Mouse (Mus musculus): ENCODE measurements around the gene Phldb1. TPM values are rescaled to one million over a fixed set of nuclear protein-coding genes. Genes with fewer than 3 reads are reported as not detected.

The Phldb1 gene
- total and polyA plus RNA-seq, 3 experiments: 13.8 to 23.0 TPM; not detected in 1

DNA sequence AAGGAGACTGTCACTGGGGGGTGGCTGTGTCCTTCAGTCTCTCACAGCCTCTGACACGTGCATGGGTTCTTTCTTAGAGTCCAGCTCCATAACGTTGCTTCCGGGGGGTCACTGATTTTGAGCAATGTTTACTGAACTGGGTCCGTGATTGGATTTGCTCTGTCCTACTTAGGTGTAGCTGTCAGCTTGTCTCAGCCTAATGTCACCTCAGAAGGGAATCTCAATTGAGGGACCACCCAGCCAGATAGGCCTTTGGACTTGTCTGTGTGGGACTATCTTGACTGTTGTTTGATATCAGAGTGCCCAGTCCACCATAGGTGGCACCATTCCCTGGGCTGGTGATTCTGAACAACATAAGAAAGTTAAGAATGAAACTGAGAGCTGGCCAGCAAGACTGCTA lies 81.1 kb downstream of the Phldb1 start (continued):
- TF ChIP-seq MAX (IDR thresholded peaks at IDR 0.05; ENCODE audit: low read length) (no peak), GABPA (IDR thresholded peaks at IDR 0.05; ENCODE audit: low read depth, low read length) (no peak), SMC3 (IDR thresholded peaks at IDR 0.05; ENCODE audit: low read depth, low read length) (no peak)

DNA sequence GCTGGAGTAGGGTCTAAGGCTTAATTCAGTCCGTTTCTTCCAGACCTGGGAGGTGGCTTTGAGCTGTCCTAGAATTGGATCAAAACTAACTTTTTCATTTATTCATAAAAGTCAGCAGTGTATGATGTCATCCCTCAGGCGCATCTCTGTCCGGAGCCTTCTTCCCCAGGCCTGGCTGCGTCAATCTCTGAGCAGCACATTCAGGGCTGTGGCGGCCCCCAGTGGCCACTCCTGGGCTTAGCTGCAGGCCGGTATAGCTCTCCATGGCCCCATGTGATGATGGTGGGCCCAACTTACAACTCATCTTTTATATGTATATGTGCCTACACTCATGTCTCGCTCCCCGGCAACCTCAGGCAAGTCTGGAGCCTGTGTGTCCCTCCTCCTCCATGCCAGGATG lies 83.0 kb downstream of the Phldb1 start:
- peak; percentile 35; the same call in 1 of the 2 replicates for TF ChIP-seq SIN3A (IDR thresholded peaks at IDR 0.05; ENCODE audit: low read length)
- peak; percentile 55 to 98 (median 98) for TF ChIP-seq CTCF (IDR thresholded peaks at IDR 0.05 in 2 of 3, conservative IDR thresholded peaks at IDR 0.05 in 1 of 3; ENCODE audit: control insufficient read depth in 1 of 3, insufficient read depth in 1 of 3, low read depth in 2 of 3, low read length in 3 of 3, poor library complexity in 1 of 3, severe bottlenecking in 1 of 3)
- TF ChIP-seq USF2 (IDR thresholded peaks at IDR 0.05; ENCODE audit: borderline replicate concordance in 1 of 2, insufficient read depth in 1 of 2, low read depth in 1 of 2, low read length in 2 of 2): no peak
- 0 out of 2 replicates have a peak, but pooled peaks have one; percentile 22 for TF ChIP-seq RCOR1 (IDR thresholded peaks at IDR 0.05; ENCODE audit: low read depth, low read length)
- peak; percentile 97 for TF ChIP-seq RAD21 (IDR thresholded peaks at IDR 0.05; ENCODE audit: low read depth, low read length)
- TF ChIP-seq MEF2A (IDR thresholded peaks at IDR 0.05; ENCODE audit: extremely low read depth, insufficient replicate concordance, low read depth, low read length, poor library complexity, severe bottlenecking): no peak
- peak; percentile 93 for TF ChIP-seq SMC3 (IDR thresholded peaks at IDR 0.05; ENCODE audit: low read depth, low read length)
- peak; percentile 95 for TF ChIP-seq ZC3H11A (IDR thresholded peaks at IDR 0.05; ENCODE audit: low read depth, low read length)
- TF ChIP-seq MAZ (IDR thresholded peaks at IDR 0.05; ENCODE audit: low read depth, low read length): peak; percentile 47; the same call in 1 of the 2 replicates
- Histone ChIP-seq H3K4me3 (ENCODE audit: control insufficient read depth in 1 of 2, insufficient read depth in 1 of 2, low read depth in 2 of 2, low read length in 2 of 2) (no peak overlapping the region), H3K4me1 (ENCODE audit: control insufficient read depth in 1 of 2, insufficient read depth in 2 of 2, low read length in 2 of 2) (no peaks in the 10 kb centered on the region), H3K27me3 (ENCODE audit: control insufficient read depth in 1 of 2, insufficient read depth in 2 of 2, low read length in 2 of 2) (no peaks in the 10 kb centered on the region), H3K79me2 (ENCODE audit: control insufficient read depth, insufficient read depth, low read length, poor library complexity) (no peaks in the 10 kb centered on the region; the same call in 1 of the 2 replicates), H3K27ac (ENCODE audit: control insufficient read depth, low read depth, low read length) (no peak overlapping the region), H3K9me3 (replicated peaks; ENCODE audit: insufficient read depth, low read length) (no peaks in the 10 kb centered on the region), H3K9ac (ENCODE audit: control insufficient read depth, low read depth, low read length, poor library complexity, severe bottlenecking) (no peak overlapping the region), H3K36me3 (ENCODE audit: control insufficient read depth in 1 of 2, insufficient read depth in 2 of 2, low read length in 2 of 2) (no peaks in the 10 kb centered on the region)
- peak; percentile 74 for DNase-seq (ENCODE audit: low read depth, low spot score)

DNA sequence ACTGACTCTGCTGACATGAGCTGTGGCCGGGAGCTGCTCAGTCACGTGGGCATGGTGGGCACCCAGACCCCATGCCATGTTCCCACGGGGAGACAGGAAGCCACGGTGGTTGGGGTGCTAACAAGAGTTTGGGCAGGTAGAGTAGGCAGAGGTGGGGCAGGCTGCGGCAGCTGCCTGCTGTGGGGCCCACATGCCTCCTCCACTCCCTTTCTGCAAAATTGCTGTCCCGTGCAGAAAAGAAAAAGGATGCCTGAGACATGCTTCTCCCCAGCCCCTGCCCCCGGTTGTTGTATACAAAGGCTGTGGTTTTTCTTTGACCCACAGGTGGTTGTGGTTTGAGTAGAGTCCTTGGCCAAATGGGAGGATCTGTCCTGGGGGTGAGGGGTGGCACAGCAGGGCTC lies 86.1 kb downstream of the Phldb1 start:
- H3K36me3 ChIP-seq (ENCODE audit: control insufficient read depth in 1 of 2, insufficient read depth in 2 of 2, low read length in 2 of 2): no peaks in the 10 kb centered on the region
- H3K27me3 ChIP-seq (ENCODE audit: control insufficient read depth in 1 of 2, insufficient read depth in 2 of 2, low read length in 2 of 2): no peaks in the 10 kb centered on the region
- no peak overlapping the region for H3K9ac ChIP-seq (ENCODE audit: control insufficient read depth, low read depth, low read length, poor library complexity, severe bottlenecking)
- no peak for TF ChIP-seq TCF12 (IDR thresholded peaks at IDR 0.05; ENCODE audit: low read depth, low read length)
- no peak for TF ChIP-seq NRF1 (IDR thresholded peaks at IDR 0.05; ENCODE audit: insufficient read depth, low read depth, low read length, poor library complexity, severe bottlenecking)
- TF ChIP-seq MYC (IDR thresholded peaks at IDR 0.05; ENCODE audit: low read depth, low read length): no peak
- TF ChIP-seq ZC3H11A (IDR thresholded peaks at IDR 0.05; ENCODE audit: low read depth, low read length): no peak
- TF ChIP-seq USF2 (IDR thresholded peaks at IDR 0.05; ENCODE audit: borderline replicate concordance in 1 of 2, insufficient read depth in 1 of 2, low read depth in 1 of 2, low read length in 2 of 2): no peak
- TF ChIP-seq USF1 (IDR thresholded peaks at IDR 0.05; ENCODE audit: low read depth, low read length): no peak
- no peak for TF ChIP-seq ZMIZ1 (IDR thresholded peaks at IDR 0.05; ENCODE audit: low read depth, low read length)
- no peak for TF ChIP-seq E2F4 (IDR thresholded peaks at IDR 0.05; ENCODE audit: borderline replicate concordance, low read depth, low read length)
- TF ChIP-seq KAT2A (conservative IDR thresholded peaks at IDR 0.05; ENCODE audit: low read depth, low read length): no peak
- TF ChIP-seq POLR2AphosphoS2 (IDR thresholded peaks at IDR 0.05; ENCODE audit: low read length): no peak
- no peak for TF ChIP-seq EP300 (IDR thresholded peaks at IDR 0.05; ENCODE audit: low read depth in 1 of 2, low read length in 2 of 2)
- no peak for TF ChIP-seq SMC3 (IDR thresholded peaks at IDR 0.05; ENCODE audit: low read depth, low read length)
- no peak for TF ChIP-seq MAX (IDR thresholded peaks at IDR 0.05; ENCODE audit: low read length)
- H3K9me3 ChIP-seq (replicated peaks; ENCODE audit: insufficient read depth, low read length): no peaks in the 10 kb centered on the region
- H3K4me1 ChIP-seq (ENCODE audit: control insufficient read depth in 1 of 2, insufficient read depth in 2 of 2, low read length in 2 of 2): 0 out of 4 replicates have a peak, but pooled peaks cover 0 to 3% of the 10 kb centered on the region in 2 experiments
- no peak overlapping the region for H3K27ac ChIP-seq (ENCODE audit: control insufficient read depth, low read depth, low read length)
- no peaks in the 10 kb centered on the region for H3K79me2 ChIP-seq (ENCODE audit: control insufficient read depth, insufficient read depth, low read length, poor library complexity)
- DNase-seq (ENCODE audit: low read depth, low spot score): no peak
- H3K4me3 ChIP-seq (ENCODE audit: control insufficient read depth in 1 of 2, insufficient read depth in 1 of 2, low read depth in 2 of 2, low read length in 2 of 2): no peak overlapping the region
